Mouse (Mus musculus): Measurements from ENCODE around the gene Mip.

DNA sequence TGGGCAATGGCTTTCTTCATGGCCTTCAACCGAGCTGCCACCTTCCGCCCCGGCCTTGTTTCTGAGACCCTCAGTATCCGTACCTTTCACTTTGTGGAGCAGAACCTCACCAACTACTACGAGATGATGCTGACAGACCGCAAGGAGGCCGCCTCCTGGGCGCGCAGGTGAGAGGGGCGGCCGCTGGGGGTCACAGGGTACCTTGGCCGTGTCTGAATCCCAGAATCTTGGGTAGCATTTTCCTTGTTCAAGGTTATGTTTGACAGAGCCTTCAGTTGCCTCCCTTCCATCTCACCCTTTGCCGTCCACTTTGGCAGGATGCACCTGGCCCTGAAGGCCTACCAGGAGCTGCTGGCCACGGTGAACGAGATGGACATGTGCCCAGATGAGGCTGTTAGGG, 18.5 kb downstream of the Mip start:
- TF ChIP-seq CTCF (IDR thresholded peaks at IDR 0.05; ENCODE audit: low read depth), result no peak
- TF ChIP-seq EP300 (IDR thresholded peaks at IDR 0.05; ENCODE audit: low read depth), result no peak
